Mouse (Mus musculus): ENCODE results near the gene Rpl24. TPM values are rescaled to one million over a fixed set of nuclear protein-coding genes. Genes with fewer than 3 reads are reported as not detected.

Gene Rpl24
- 687 and 750 TPM in 2 replicates for polyA plus RNA-seq (2015; fragmentation: Nextera tagmentation; extraction: Ambion mirVana)

GRCm38 (mm10) chr16:55966212-55966871 is at the start of gene Rpl24:
TSS of gene Rpl24 (plus strand) at chr16:55966275.

GRCm38 (mm10) chr16:55934453-55935037 is 31.5 kb upstream of the Rpl24 start, which contains the start of gene Cep97:
TSS of gene Cep97 (minus strand) at chr16:55934855.

GRCm38 (mm10) chr16:55973431-55974255 is 7.6 kb downstream of the Rpl24 start, which contains the start of gene Zbtb11:
TSS of gene Zbtb11 (plus strand) at chr16:55973883.

Other genes with a start within 250 kb of the Rpl24 start
- gene Nfkbiz, start 127.4 kb upstream of the Rpl24 start, polyA plus RNA-seq (2015; fragmentation: Nextera tagmentation; extraction: Ambion mirVana): 1.2 and 1.3 TPM in 2 replicates
- gene Nxpe3, start 71.0 kb upstream of the Rpl24 start, polyA plus RNA-seq (2015; fragmentation: Nextera tagmentation; extraction: Ambion mirVana): 0.08 and 0.15 TPM in 2 replicates
- gene Cep97, start 31.4 kb upstream of the Rpl24 start, polyA plus RNA-seq (2015; fragmentation: Nextera tagmentation; extraction: Ambion mirVana): 2.6 and 3.0 TPM in 2 replicates
- 6.1 and 7.4 TPM in 2 replicates for gene Zbtb11, start 7.6 kb downstream of the Rpl24 start, polyA plus RNA-seq (2015; fragmentation: Nextera tagmentation; extraction: Ambion mirVana)
- gene Pcnp, start 63.5 kb downstream of the Rpl24 start, polyA plus RNA-seq (2015; fragmentation: Nextera tagmentation; extraction: Ambion mirVana): 91.1 and 103 TPM in 2 replicates
- gene Trmt10c, start 71.5 kb downstream of the Rpl24 start, polyA plus RNA-seq (2015; fragmentation: Nextera tagmentation; extraction: Ambion mirVana): 19.4 and 20.1 TPM in 2 replicates
- gene Senp7, start 82.1 kb downstream of the Rpl24 start, polyA plus RNA-seq (2015; fragmentation: Nextera tagmentation; extraction: Ambion mirVana): 14.0 and 15.3 TPM in 2 replicates
- gene Impg2, start 238.0 kb downstream of the Rpl24 start, polyA plus RNA-seq (2015; fragmentation: Nextera tagmentation; extraction: Ambion mirVana): 0.06 and 0.09 TPM in 2 replicates